Mouse (Mus musculus) layer of hippocampus, adult 9-10 months (tissue): ENCODE data around the gene 1700029I15Rik.

Experiments used
- DNase-seq: peaks from one replicate; pipeline ENCODE4 v3.0.0; 2022; ENCODE audit warnings: low spot score

The 1700029I15Rik gene

GRCm38 (mm10) chr2:92373437-92373813 is 8.9 kb upstream of the 1700029I15Rik start:
- DNase-seq, result no peak

GRCm38 (mm10) chr2:92374514-92374913 is 7.8 kb upstream of the 1700029I15Rik start, which contains the start of the genes Pex16 and Large2:
Gene Pex16, plus strand, starts transcription at chr2:92374676.
Gene Large2, minus strand, starts transcription at chr2:92374869.
- DNase-seq, result no peak

- DNase-seq, result peak; percentile 93
Measured at GRCm38 (mm10) chr2:92375099-92375623, 7.2 kb upstream of the 1700029I15Rik start.

- no peak for DNase-seq
Measured at GRCm38 (mm10) chr2:92375788-92376187, 6.5 kb upstream of the 1700029I15Rik start.

GRCm38 (mm10) chr2:92376300-92376699 is 6.0 kb upstream of the 1700029I15Rik start:
- no peak for DNase-seq

GRCm38 (mm10) chr2:92377320-92377719 is 5.0 kb upstream of the 1700029I15Rik start:
- no peak for DNase-seq

- no peak for DNase-seq
Measured at GRCm38 (mm10) chr2:92379783-92380494, 2.4 kb upstream of the 1700029I15Rik start.

GRCm38 (mm10) chr2:92380495-92381050 is 1.8 kb upstream of the 1700029I15Rik start:
- no peak for DNase-seq

GRCm38 (mm10) chr2:92381161-92381560 is 1.2 kb upstream of the 1700029I15Rik start:
- no peak for DNase-seq

- no peak for DNase-seq
Measured at GRCm38 (mm10) chr2:92382759-92383158, 421 bp downstream of the 1700029I15Rik start.

- no peak for DNase-seq
Measured at GRCm38 (mm10) chr2:92384101-92384500, 1.8 kb downstream of the 1700029I15Rik start.

GRCm38 (mm10) chr2:92385113-92386051 is 3.0 kb downstream of the 1700029I15Rik start:
- DNase-seq, result no peak

GRCm38 (mm10) chr2:92386821-92387570 is 4.7 kb downstream of the 1700029I15Rik start:
- no peak for DNase-seq

GRCm38 (mm10) chr2:92387646-92388045 is 5.3 kb downstream of the 1700029I15Rik start:
- DNase-seq, result no peak

- DNase-seq, result no peak
Measured at GRCm38 (mm10) chr2:92388081-92388517, 5.8 kb downstream of the 1700029I15Rik start.

- DNase-seq, result peak; percentile 82
Measured at GRCm38 (mm10) chr2:92388891-92389641, 6.7 kb downstream of the 1700029I15Rik start.

GRCm38 (mm10) chr2:92389645-92390044 is 7.3 kb downstream of the 1700029I15Rik start:
- DNase-seq, result no peak

GRCm38 (mm10) chr2:92390206-92390930 is 8.0 kb downstream of the 1700029I15Rik start:
- DNase-seq, result no peak

GRCm38 (mm10) chr2:92391116-92391515 is 8.8 kb downstream of the 1700029I15Rik start:
- no peak for DNase-seq

GRCm38 (mm10) chr2:92391703-92392317 is 9.5 kb downstream of the 1700029I15Rik start:
- no peak for DNase-seq
